ENCODE assay signal across 20 mouse cellular contexts in genomic region chr2:132235291-132235690, GRCm38 (mm10).
"Had no signal": no experiment of that assay in that cellular context is flagged by ENCODE, and none has a peak within 500 bp of the region (broad histone marks: within the 10 kb centered on the region; RNA-seq: fewer than 3 reads in every experiment).

No protein-coding gene starts in this region.

- DNase-seq: kidney, adult 2 months; kidney, postnatal 25 days; layer of hippocampus, postnatal 36 days; liver; lung, adult 18-20 months; lung, postnatal 10 days; lung, postnatal 36 days; midbrain, embryonic 14.5 days; right cerebral cortex, postnatal 4 days; spleen, adult 18-20 months; thymus, adult 18-20 months; thymus, postnatal 4 days had no signal

- ATAC-seq: liver, embryonic 12.5 days had no signal

- H3K9ac ChIP-seq: limb, embryonic 13.5 days; liver, embryonic 12.5 days; liver, embryonic 15.5 days; lung, embryonic 15.5 days had no signal

- H3K27me3 ChIP-seq: limb, embryonic 13.5 days; liver, embryonic 12.5 days; liver, embryonic 15.5 days; lung, embryonic 15.5 days had no signal

- H3K36me3 ChIP-seq: limb, embryonic 10.5 days; limb, embryonic 13.5 days; lung, embryonic 15.5 days had no signal

- H3K9me3 ChIP-seq: limb, embryonic 10.5 days; limb, embryonic 13.5 days; liver, embryonic 12.5 days; liver, embryonic 15.5 days; lung, embryonic 15.5 days had no signal

- H3K27ac ChIP-seq: kidney, postnatal 0 days; left cerebral cortex, adult 2 months; limb, embryonic 10.5 days; limb, embryonic 13.5 days; liver, embryonic 12.5 days; liver, embryonic 15.5 days; lung, embryonic 15.5 days had no signal

- H3K4me1 ChIP-seq: limb, embryonic 13.5 days; liver, embryonic 15.5 days; lung, embryonic 15.5 days had no signal

- H3K4me2 ChIP-seq: limb, embryonic 13.5 days; liver, embryonic 12.5 days; liver, embryonic 15.5 days; lung, embryonic 15.5 days; midbrain, embryonic 11.5 days had no signal

- H3K4me3 ChIP-seq: left cerebral cortex, adult 2 months; limb, embryonic 10.5 days; limb, embryonic 13.5 days; liver, embryonic 12.5 days; liver, embryonic 15.5 days; lung, embryonic 15.5 days had no signal
